In the genomic region with DNA sequence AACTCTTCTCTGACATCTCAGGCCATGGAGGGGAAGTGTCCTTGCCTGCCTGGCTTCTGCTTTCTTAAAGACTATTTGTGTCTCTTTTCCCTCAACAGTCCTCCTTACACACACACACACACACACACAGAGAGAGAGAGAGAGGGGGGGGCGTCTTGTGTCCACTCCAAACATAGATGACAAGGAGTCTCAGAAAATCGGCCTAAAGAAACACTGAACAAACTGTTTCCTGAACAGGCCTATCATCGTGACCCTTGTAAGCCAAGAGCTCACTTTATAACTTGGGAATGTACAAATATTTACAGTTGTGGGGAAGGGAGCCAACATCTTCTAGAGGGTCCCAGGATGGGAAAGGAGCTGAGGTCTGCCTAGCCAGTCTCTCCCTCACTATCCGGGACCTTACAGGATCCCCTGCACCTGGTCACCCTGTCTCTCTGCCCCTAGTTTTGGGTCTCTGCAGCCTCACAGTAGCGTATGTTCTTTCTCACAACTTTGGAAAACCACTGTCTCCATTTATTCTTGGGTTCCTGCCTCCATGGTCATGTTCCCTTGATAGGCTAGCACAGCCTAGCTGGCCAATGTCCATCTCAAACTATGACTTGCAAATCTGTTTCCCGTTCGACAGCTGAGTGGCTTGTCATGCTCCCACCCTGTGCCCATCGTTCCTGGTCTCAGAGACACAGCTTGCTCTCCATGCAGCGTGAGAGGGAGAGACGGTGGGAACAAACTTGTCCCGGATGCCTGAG, we compare ENCODE assay signal across 16 mouse cellular contexts.
DNase-seq lines count a peak whose midpoint lies in the region; ATAC-seq and TF ChIP-seq lines count a peak whose summit lies in the region.
"Had no signal": no experiment of that assay in that cellular context is flagged by ENCODE, and none has a peak within 500 bp of the region (broad histone marks: within the 10 kb centered on the region; RNA-seq: fewer than 3 reads in every experiment).

No protein-coding gene starts in this region.

- WGBS in heart, embryonic 13.5 days = 53% methylated on average over 11 of the region's 11 CpGs
- WGBS in heart, embryonic 10.5 days = 71% methylated on average over 11 of the region's 11 CpGs
- 16% methylated on average over 11 of the region's 11 CpGs for WGBS in lung, embryonic 15.5 days
- WGBS in stomach, embryonic 16.5 days = 35% methylated on average over 11 of the region's 11 CpGs
- WGBS in midbrain, postnatal 0 days = 83% methylated on average over 11 of the region's 11 CpGs

- TF ChIP-seq CTCF in midbrain, postnatal 0 days (IDR thresholded peaks at IDR 0.05) = no peak

- peak overlapping the region; percentile 43 for H3K27ac ChIP-seq in heart, embryonic 13.5 days (replicated peaks)
- H3K27ac ChIP-seq in heart, embryonic 10.5 days = no peak overlapping the region
- peak overlapping the region; percentile 86 for H3K27ac ChIP-seq in lung, embryonic 15.5 days
- H3K27ac ChIP-seq in stomach, embryonic 16.5 days (ENCODE audit: low read length) = peak overlapping the region; percentile 91
- H3K27ac ChIP-seq in midbrain, postnatal 0 days (ENCODE audit: low read depth, low read length) = no peak overlapping the region
- H3K27ac ChIP-seq: hindbrain, postnatal 0 days; limb, embryonic 12.5 days had no signal

- ATAC-seq in heart, embryonic 13.5 days (ENCODE audit: extremely low read depth, insufficient number of reproducible peaks, low FRiP score, low TSS enrichment) = no peak
- ATAC-seq in lung, embryonic 15.5 days (ENCODE audit: borderline replicate concordance, extremely low read depth, low FRiP score, low TSS enrichment) = peak; percentile 56
- ATAC-seq in stomach, embryonic 16.5 days (ENCODE audit: insufficient read depth, low FRiP score) = peak; percentile 30; the same call in 1 of the 2 replicates
- no peak for ATAC-seq in midbrain, postnatal 0 days (ENCODE audit: low FRiP score)
- ATAC-seq: hindbrain, postnatal 0 days had no signal

- DNase-seq in heart, embryonic 10.5 days (ENCODE audit: low spot score) = no peak
- DNase-seq in layer of hippocampus, adult 9-11 months = peak; percentile 30
- DNase-seq in layer of hippocampus, postnatal 36 days = no peak
- DNase-seq in midbrain, postnatal 0 days (ENCODE audit: low spot score) = no peak
- no peak for DNase-seq in urinary bladder, postnatal 25 days (ENCODE audit: low spot score)
- DNase-seq: adrenal gland, postnatal 25 days; cerebellum, postnatal 36 days; gastrocnemius, postnatal 36 days; right cerebral cortex, adult 18-20 months; thymus, postnatal 14 days had no signal

- H3K4me2 ChIP-seq in heart, embryonic 13.5 days = no peak overlapping the region
- H3K4me2 ChIP-seq in lung, embryonic 15.5 days = peak overlapping the region; percentile 12; the same call in 1 of the 2 replicates
- 0 out of 2 replicates have a peak overlapping the region, but pooled peaks have one; percentile 6 for H3K4me2 ChIP-seq in stomach, embryonic 16.5 days (ENCODE audit: low read depth, low read length)
- H3K4me2 ChIP-seq in midbrain, postnatal 0 days (ENCODE audit: low read depth, low read length, poor library complexity, severe bottlenecking) = no peak overlapping the region
- H3K4me2 ChIP-seq: limb, embryonic 12.5 days had no signal

- peaks cover 34% of the 10 kb centered on the region for H3K4me1 ChIP-seq in heart, embryonic 13.5 days
- peaks cover 26% of the 10 kb centered on the region for H3K4me1 ChIP-seq in heart, embryonic 10.5 days
- peaks cover 58% of the 10 kb centered on the region for H3K4me1 ChIP-seq in lung, embryonic 15.5 days
- peaks cover 63% of the 10 kb centered on the region for H3K4me1 ChIP-seq in stomach, embryonic 16.5 days (ENCODE audit: control insufficient read depth, insufficient read depth, low read length)
- H3K4me1 ChIP-seq in midbrain, postnatal 0 days (ENCODE audit: insufficient read depth, low read length) = peaks cover 10% of the 10 kb centered on the region; the same call in 1 of the 2 replicates

- H3K36me3 ChIP-seq in heart, embryonic 13.5 days = no peaks in the 10 kb centered on the region
- H3K36me3 ChIP-seq in heart, embryonic 10.5 days = no peaks in the 10 kb centered on the region
- H3K36me3 ChIP-seq in lung, embryonic 15.5 days = no peaks in the 10 kb centered on the region
- no peaks in the 10 kb centered on the region for H3K36me3 ChIP-seq in stomach, embryonic 16.5 days (ENCODE audit: control insufficient read depth, insufficient read depth, low read length)
- no peaks in the 10 kb centered on the region for H3K36me3 ChIP-seq in midbrain, postnatal 0 days (ENCODE audit: insufficient read depth, low read length)
- H3K36me3 ChIP-seq: G1E; limb, embryonic 12.5 days had no signal

- H3K27me3 ChIP-seq in heart, embryonic 13.5 days (replicated peaks) = peaks cover 61% of the 10 kb centered on the region
- peaks cover 63% of the 10 kb centered on the region for H3K27me3 ChIP-seq in heart, embryonic 10.5 days (ENCODE audit: insufficient read depth, poor library complexity, severe bottlenecking)
- peaks cover 11% of the 10 kb centered on the region; the same call in 1 of the 2 replicates for H3K27me3 ChIP-seq in lung, embryonic 15.5 days
- no peaks in the 10 kb centered on the region; the same call in 1 of the 2 replicates for H3K27me3 ChIP-seq in stomach, embryonic 16.5 days (ENCODE audit: control insufficient read depth, insufficient read depth, low read length)
- H3K27me3 ChIP-seq in midbrain, postnatal 0 days (ENCODE audit: insufficient read depth, low read length) = no peaks in the 10 kb centered on the region

- H3K9me3 ChIP-seq in heart, embryonic 13.5 days = no peaks in the 10 kb centered on the region
- no peaks in the 10 kb centered on the region for H3K9me3 ChIP-seq in heart, embryonic 10.5 days
- H3K9me3 ChIP-seq in lung, embryonic 15.5 days = no peaks in the 10 kb centered on the region
- H3K9me3 ChIP-seq in stomach, embryonic 16.5 days (replicated peaks; ENCODE audit: control insufficient read depth, low read length) = no peaks in the 10 kb centered on the region
- H3K9me3 ChIP-seq in midbrain, postnatal 0 days (ENCODE audit: low read length) = no peaks in the 10 kb centered on the region
- H3K9me3 ChIP-seq: G1E; limb, embryonic 12.5 days had no signal

- no peak overlapping the region for H3K4me3 ChIP-seq in heart, embryonic 13.5 days
- no peak overlapping the region for H3K4me3 ChIP-seq in heart, embryonic 10.5 days
- no peak overlapping the region for H3K4me3 ChIP-seq in lung, embryonic 15.5 days
- H3K4me3 ChIP-seq in stomach, embryonic 16.5 days (replicated peaks; ENCODE audit: low read length) = no peak overlapping the region
- no peak overlapping the region for H3K4me3 ChIP-seq in midbrain, postnatal 0 days (ENCODE audit: low read depth, low read length)
- H3K4me3 ChIP-seq: limb, embryonic 12.5 days had no signal

- no peak overlapping the region for H3K9ac ChIP-seq in heart, embryonic 13.5 days
- H3K9ac ChIP-seq in lung, embryonic 15.5 days = no peak overlapping the region
- peak overlapping the region; percentile 47; the same call in 1 of the 2 replicates for H3K9ac ChIP-seq in stomach, embryonic 16.5 days (ENCODE audit: low read length)
- no peak overlapping the region for H3K9ac ChIP-seq in midbrain, postnatal 0 days (replicated peaks; ENCODE audit: low read length, poor library complexity, severe bottlenecking)
- H3K9ac ChIP-seq: limb, embryonic 12.5 days had no signal

Comparison
In these comparisons a context has a peak if more than half of its experiments do, and no peak if none do; other contexts are left out.
1. H3K27ac ChIP-seq: peak in heart, embryonic 13.5 days (single experiment), lung, embryonic 15.5 days (single experiment) and stomach, embryonic 16.5 days (single experiment); none in heart, embryonic 10.5 days (single experiment) and midbrain, postnatal 0 days (single experiment).
2. ATAC-seq: peak in lung, embryonic 15.5 days (single experiment) and stomach, embryonic 16.5 days (single experiment); none in heart, embryonic 13.5 days (single experiment) and midbrain, postnatal 0 days (single experiment).
3. H3K4me2 ChIP-seq: peak in lung, embryonic 15.5 days (single experiment) and stomach, embryonic 16.5 days (single experiment); none in heart, embryonic 13.5 days (single experiment) and midbrain, postnatal 0 days (single experiment).